Mouse (Mus musculus) naive thymus-derived CD4-positive, alpha-beta T cell, adult 5 months (primary cell): Measurements from ENCODE around the gene Xlr3a. TPM values are rescaled to one million over a fixed set of nuclear protein-coding genes. Genes with fewer than 3 reads are reported as not detected.

Experiments used
- polyA plus RNA-seq: library from polyadenylated mRNA; unstranded; fragments of 100-300 nt; shearing (Covaris generic); gene quantifications from one replicate; pipeline ENCODE4 v1.2.1, GENCODE M21; 2017

The Xlr3a gene
- 1.7 TPM for polyA plus RNA-seq

GRCm38 (mm10) chrX:73096941-73097508 lies at the start of gene Xlr3a:
Gene Xlr3a, minus strand, starts transcription at chrX:73097095.

GRCm38 (mm10) chrX:73116747-73117146 lies 19.9 kb upstream of the Xlr3a start, which contains the start of gene Gm14685:
Gene Gm14685, plus strand, starts transcription at chrX:73117047.

GRCm38 (mm10) chrX:73082267-73083055 lies 14.4 kb downstream of the Xlr3a start, which contains the start of gene Xlr4a:
Gene Xlr4a, minus strand, starts transcription at chrX:73082478.

GRCm38 (mm10) chrX:73064415-73064793 lies 32.5 kb downstream of the Xlr3a start, which contains the start of gene Pnma3:
Gene Pnma3, plus strand, starts transcription at chrX:73064787.

GRCm38 (mm10) chrX:73037003-73037402 lies 59.9 kb downstream of the Xlr3a start, which contains the start of gene Pnma5:
Gene Pnma5, minus strand, starts transcription at chrX:73037103.

Other genes with a start within 250 kb of the Xlr3a start
- 69.4 TPM for gene Cetn2, start 178.7 kb downstream of the Xlr3a start, polyA plus RNA-seq
- 13.7 TPM for gene Nsdhl, start 178.5 kb downstream of the Xlr3a start, polyA plus RNA-seq
- gene Zfp185, start 109.8 kb downstream of the Xlr3a start, polyA plus RNA-seq = 0.53 TPM
- not detected for gene Pnma5, start 60.0 kb downstream of the Xlr3a start, polyA plus RNA-seq
- gene Pnma3, start 32.3 kb downstream of the Xlr3a start, polyA plus RNA-seq = not detected
- 57.4 TPM for gene Xlr4a, start 14.6 kb downstream of the Xlr3a start, polyA plus RNA-seq
- gene Gm14685, start 20.0 kb upstream of the Xlr3a start, polyA plus RNA-seq = 0.17 TPM
- gene Xlr5b, start 51.7 kb upstream of the Xlr3a start, polyA plus RNA-seq = not detected
- gene DXBay18, start 52.4 kb upstream of the Xlr3a start, polyA plus RNA-seq = not detected
- gene Spin2d, start 79.9 kb upstream of the Xlr3a start, polyA plus RNA-seq = not detected
- 29.1 TPM for gene Xlr3b, start 95.1 kb upstream of the Xlr3a start, polyA plus RNA-seq
- gene Xlr4b, start 117.2 kb upstream of the Xlr3a start, polyA plus RNA-seq = 116 TPM
- 21.3 TPM for gene F8a, start 131.2 kb upstream of the Xlr3a start, polyA plus RNA-seq
- gene Xlr4c, start 146.0 kb upstream of the Xlr3a start, polyA plus RNA-seq = 66.4 TPM
- gene Xlr3c, start 168.3 kb upstream of the Xlr3a start, polyA plus RNA-seq = not detected
- not detected for gene Xlr5a, start 195.9 kb upstream of the Xlr3a start, polyA plus RNA-seq
- not detected for gene Xlr5c, start 195.9 kb upstream of the Xlr3a start, polyA plus RNA-seq
- not detected for gene Gm45015, start 239.7 kb upstream of the Xlr3a start, polyA plus RNA-seq
- gene Zfp275, start 245.5 kb upstream of the Xlr3a start, polyA plus RNA-seq = 10.5 TPM